Mouse (Mus musculus) MEL (cell line): ENCODE measurements around the gene Cpt2.

ENCODE experiments used
- CTCF ChIP-seq, 3 experiments: IDR thresholded peaks in 2 of 3; conservative IDR thresholded peaks in 1 of 3; 2 replicates each; pipeline ENCODE4 v1.5.1; 2011 to 2012; ENCODE audit warnings: low read length in 3 of 3, low read depth in 2 of 3, mild to moderate bottlenecking in 2 of 3, improper control_type of control experiment in 1 of 3, inconsistent platforms in 1 of 3, mixed read lengths in 1 of 3, moderate library complexity in 1 of 3; ENCODE audit not compliant: control insufficient read depth in 1 of 3, insufficient read depth in 1 of 3, poor library complexity in 1 of 3, severe bottlenecking in 1 of 3
- E2F4 ChIP-seq: IDR thresholded peaks from 2 replicates; pipeline ENCODE4 v1.6.1; 2011; ENCODE audit warnings: low read depth, low read length, improper control_type of control experiment, borderline replicate concordance
- HCFC1 ChIP-seq: IDR thresholded peaks from 2 replicates; pipeline ENCODE4 v1.6.1; 2012; ENCODE audit warnings: low read depth, mild to moderate bottlenecking, inconsistent platforms, low read length, improper control_type of control experiment, moderate library complexity
- MAFK ChIP-seq: IDR thresholded peaks from 2 replicates; pipeline ENCODE4 v1.6.1; 2011; ENCODE audit warnings: low read depth, mild to moderate bottlenecking, low read length, improper control_type of control experiment, borderline replicate concordance
- MAX ChIP-seq: IDR thresholded peaks from 2 replicates; pipeline ENCODE4 v1.6.1; 2011; ENCODE audit warnings: low read length, improper control_type of control experiment
- MXI1 ChIP-seq: IDR thresholded peaks from 2 replicates; pipeline ENCODE4 v1.6.1; 2011; ENCODE audit warnings: mild to moderate bottlenecking, low read depth, low read length, improper control_type of control experiment
- NRF1 ChIP-seq: IDR thresholded peaks from 2 replicates; pipeline ENCODE4 v1.6.1; 2014; ENCODE audit warnings: low read depth, mild to moderate bottlenecking, inconsistent platforms, low read length, improper control_type of control experiment, moderate library complexity; ENCODE audit not compliant: poor library complexity, insufficient read depth, severe bottlenecking
- POLR2A ChIP-seq, 2 experiments: IDR thresholded peaks; 2 replicates each; pipeline ENCODE4 v1.6.1; 2011 to 2012; ENCODE audit warnings: low read length in 2 of 2, mild to moderate bottlenecking in 2 of 2, control low read depth in 1 of 2, improper control_type of control experiment in 1 of 2, low read depth in 1 of 2, moderate library complexity in 1 of 2; ENCODE audit not compliant: control insufficient read depth in 1 of 2, insufficient read depth in 1 of 2, poor library complexity in 1 of 2
- POLR2AphosphoS2 ChIP-seq: IDR thresholded peaks from 2 replicates; pipeline ENCODE4 v1.6.1; 2011; ENCODE audit warnings: low read length, improper control_type of control experiment
- RAD21 ChIP-seq: IDR thresholded peaks from 2 replicates; pipeline ENCODE4 v1.6.1; 2011; ENCODE audit warnings: mild to moderate bottlenecking, low read depth, low read length, improper control_type of control experiment
- RCOR1 ChIP-seq: IDR thresholded peaks from 2 replicates; pipeline ENCODE4 v1.6.1; 2012; ENCODE audit warnings: low read depth, mild to moderate bottlenecking, inconsistent platforms, low read length, improper control_type of control experiment
- USF1 ChIP-seq: IDR thresholded peaks from 2 replicates; pipeline ENCODE4 v1.6.1; 2014; ENCODE audit warnings: low read depth, mild to moderate bottlenecking, inconsistent platforms, low read length, improper control_type of control experiment, moderate library complexity
- ZC3H11A ChIP-seq: IDR thresholded peaks from 2 replicates; pipeline ENCODE4 v1.6.1; 2012; ENCODE audit warnings: low read depth, mild to moderate bottlenecking, inconsistent platforms, low read length, improper control_type of control experiment
- ZNF384 ChIP-seq: IDR thresholded peaks from 2 replicates; pipeline ENCODE4 v1.6.1; 2012; ENCODE audit warnings: low read depth, mild to moderate bottlenecking, inconsistent platforms, low read length, improper control_type of control experiment

DNA sequence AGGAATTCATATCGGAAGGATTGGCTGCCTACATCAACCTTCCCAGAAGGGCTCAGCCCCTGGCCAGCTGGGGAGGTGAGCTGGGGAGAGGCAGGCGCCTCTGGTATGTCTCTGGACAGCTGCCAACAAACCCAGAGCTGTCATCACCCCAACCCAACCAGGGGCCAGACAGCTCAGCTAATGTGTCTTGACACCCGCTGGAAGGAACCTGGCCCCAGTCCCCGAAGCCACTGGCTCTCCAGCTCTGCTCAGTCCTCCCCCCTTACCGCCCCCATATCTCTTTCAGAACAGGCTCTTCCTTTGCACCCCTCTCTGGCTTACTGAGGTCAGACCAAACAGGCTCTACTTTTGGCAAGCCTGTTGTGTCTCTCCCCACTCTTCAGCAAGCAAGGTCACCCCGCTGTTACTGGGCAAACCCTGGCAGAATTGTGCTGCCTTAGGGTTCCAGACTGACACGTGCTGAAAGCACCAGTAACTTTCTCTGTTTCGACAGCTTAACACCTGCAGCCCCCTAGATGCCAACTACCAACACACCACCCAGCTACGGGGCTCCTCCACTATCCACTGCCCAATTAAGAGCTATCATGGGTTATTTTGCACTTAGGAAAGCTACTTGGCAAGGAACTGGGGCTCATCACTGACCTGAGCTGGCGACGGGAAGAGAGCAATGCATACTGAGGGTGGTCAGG, 38.8 kb upstream of the Cpt2 start:
- no peak for TF ChIP-seq MAX
- TF ChIP-seq USF1, result no peak
- TF ChIP-seq POLR2AphosphoS2, result no peak
- TF ChIP-seq CTCF (IDR thresholded peaks at IDR 0.05 in 2 of 3, conservative IDR thresholded peaks at IDR 0.05 in 1 of 3; ENCODE audit: control insufficient read depth in 1 of 3, insufficient read depth in 1 of 3, low read depth in 2 of 3, low read length in 3 of 3, poor library complexity in 1 of 3, severe bottlenecking in 1 of 3), result no peak
- no peak for TF ChIP-seq POLR2A (IDR thresholded peaks at IDR 0.05; ENCODE audit: control insufficient read depth in 1 of 2, insufficient read depth in 1 of 2, low read depth in 1 of 2, low read length in 2 of 2, poor library complexity in 1 of 2)
- no peak for TF ChIP-seq MXI1
- no peak for TF ChIP-seq RCOR1
- no peak for TF ChIP-seq ZC3H11A
- no peak for TF ChIP-seq E2F4
- no peak for TF ChIP-seq ZNF384
- no peak for TF ChIP-seq MAFK
- no peak for TF ChIP-seq NRF1
- TF ChIP-seq HCFC1, result no peak
- no peak for TF ChIP-seq RAD21
